Mouse (Mus musculus) hindbrain, embryonic 12.5 days (tissue): ENCODE data around the gene Sbk3. TPM values are rescaled to one million over a fixed set of nuclear protein-coding genes. Genes with fewer than 3 reads are reported as not detected.

Experiments
- ATAC-seq: fragments of 200-750 bp; cut with Nextera tagmentation; 2 replicates; pipeline ENCODE4 v1.8.0; 2017; ENCODE audit warnings: moderate TSS enrichment; ENCODE audit not compliant: low FRiP score
- H3K27ac ChIP-seq: fragments of 300-500 bp; sonication (generic); 2 replicates; pipeline ENCODE4 v1.5.1; 2016; ENCODE audit warnings: mild to moderate bottlenecking
- H3K27me3 ChIP-seq: fragments of 300-500 bp; sonication (generic); 2 replicates; pipeline ENCODE4 v1.6.1; 2016; ENCODE audit warnings: mild to moderate bottlenecking
- H3K36me3 ChIP-seq: fragments of 300-500 bp; sonication (generic); 2 replicates; pipeline ENCODE4 v1.6.1; 2016; ENCODE audit warnings: mild to moderate bottlenecking
- H3K4me1 ChIP-seq: fragments of 300-500 bp; sonication (generic); 2 replicates; pipeline ENCODE4 v1.6.1; 2016
- H3K4me2 ChIP-seq: fragments of 300-500 bp; sonication (generic); replicated peaks from 2 replicates; pipeline ENCODE4 v1.6.1; 2016; ENCODE audit warnings: mild to moderate bottlenecking
- H3K4me3 ChIP-seq: fragments of 300-500 bp; sonication (generic); 2 replicates; pipeline ENCODE4 v1.5.1; 2016; ENCODE audit warnings: mild to moderate bottlenecking
- H3K9ac ChIP-seq: fragments of 300-500 bp; sonication (generic); 2 replicates; pipeline ENCODE4 v1.6.1; 2016; ENCODE audit warnings: mild to moderate bottlenecking, moderate library complexity
- H3K9me3 ChIP-seq: fragments of 300-500 bp; sonication (generic); replicated peaks from 2 replicates; pipeline ENCODE4 v1.6.1; 2016; ENCODE audit warnings: mild to moderate bottlenecking
- WGBS: fragments of 180-500 bp; shearing (Covaris S2); methylation state at CpG from one replicate; pipeline ENCODE4 v1.1.7; 2016; 5-methylcytosine and 5-hydroxymethylcytosine counted together
- polyA plus RNA-seq: library from polyadenylated mRNA; unstranded; fragments of >200 nt; fragmentation: Nextera tagmentation; extraction: Ambion mirVana; gene quantifications from 2 replicates; pipeline ENCODE4 v1.2.1, GENCODE M21; 2016

Sbk3 gene
- polyA plus RNA-seq, 1 experiment from 2014 or later = 0.19 TPM

DNA sequence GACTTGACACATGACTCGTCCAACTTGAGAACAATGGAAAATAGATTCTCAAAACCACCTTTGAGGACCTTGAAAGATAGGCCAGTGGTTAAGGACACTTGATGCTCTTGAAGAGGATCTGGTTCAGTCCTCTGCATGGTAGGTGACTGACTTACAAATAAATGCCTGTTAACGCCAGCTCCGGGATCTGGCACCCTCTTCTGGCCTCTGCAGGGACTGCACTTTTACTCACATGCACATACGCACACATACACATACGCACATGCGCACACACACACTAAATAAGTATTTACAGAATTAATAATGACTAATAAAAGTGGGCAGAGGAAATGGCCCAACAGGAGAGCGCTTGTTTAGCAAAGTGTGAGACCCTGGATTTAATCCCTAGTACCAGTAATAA lies 5.9 kb upstream of the Sbk3 start:
- WGBS = 92% methylated on average over 7 of the region's 7 CpGs
- no peak overlapping the region for H3K4me3 ChIP-seq
- no peak overlapping the region for H3K9ac ChIP-seq
- no peak for ATAC-seq
- H3K36me3 ChIP-seq = no peaks in the 10 kb centered on the region
- no peaks in the 10 kb centered on the region for H3K4me1 ChIP-seq
- H3K4me2 ChIP-seq = no peak overlapping the region
- no peaks in the 10 kb centered on the region for H3K27me3 ChIP-seq
- H3K27ac ChIP-seq = no peak overlapping the region
- no peaks in the 10 kb centered on the region for H3K9me3 ChIP-seq

DNA sequence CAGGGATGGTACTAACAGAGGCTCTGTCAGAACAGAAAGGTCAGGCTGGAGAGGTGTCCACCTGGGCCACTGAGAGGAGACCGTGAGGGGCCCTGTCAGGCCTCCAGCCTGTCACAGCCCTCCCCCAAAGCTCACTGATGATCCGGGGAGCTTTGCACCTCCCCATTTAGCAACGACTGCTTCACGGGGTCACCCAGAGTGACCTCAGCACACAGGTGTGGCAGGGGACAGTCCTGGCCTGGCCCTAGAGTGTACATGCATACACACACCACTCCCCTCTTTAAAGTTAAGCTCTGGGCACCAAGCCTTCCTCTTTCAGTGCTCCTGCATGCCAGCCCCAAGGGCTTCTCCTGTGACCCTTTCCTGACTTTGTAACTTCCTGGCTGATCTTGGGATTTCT lies 4.5 kb upstream of the Sbk3 start:
- Histone ChIP-seq H3K4me2 (no peak overlapping the region), H3K27ac (no peak overlapping the region), H3K9ac (no peak overlapping the region), H3K4me1 (no peaks in the 10 kb centered on the region), H3K4me3 (no peak overlapping the region), H3K27me3 (no peaks in the 10 kb centered on the region), H3K9me3 (no peaks in the 10 kb centered on the region), H3K36me3 (no peaks in the 10 kb centered on the region)
- whole genome bisulfite sequencing = 57% methylated on average over 4 of the region's 4 CpGs
- ATAC-seq = no peak

DNA sequence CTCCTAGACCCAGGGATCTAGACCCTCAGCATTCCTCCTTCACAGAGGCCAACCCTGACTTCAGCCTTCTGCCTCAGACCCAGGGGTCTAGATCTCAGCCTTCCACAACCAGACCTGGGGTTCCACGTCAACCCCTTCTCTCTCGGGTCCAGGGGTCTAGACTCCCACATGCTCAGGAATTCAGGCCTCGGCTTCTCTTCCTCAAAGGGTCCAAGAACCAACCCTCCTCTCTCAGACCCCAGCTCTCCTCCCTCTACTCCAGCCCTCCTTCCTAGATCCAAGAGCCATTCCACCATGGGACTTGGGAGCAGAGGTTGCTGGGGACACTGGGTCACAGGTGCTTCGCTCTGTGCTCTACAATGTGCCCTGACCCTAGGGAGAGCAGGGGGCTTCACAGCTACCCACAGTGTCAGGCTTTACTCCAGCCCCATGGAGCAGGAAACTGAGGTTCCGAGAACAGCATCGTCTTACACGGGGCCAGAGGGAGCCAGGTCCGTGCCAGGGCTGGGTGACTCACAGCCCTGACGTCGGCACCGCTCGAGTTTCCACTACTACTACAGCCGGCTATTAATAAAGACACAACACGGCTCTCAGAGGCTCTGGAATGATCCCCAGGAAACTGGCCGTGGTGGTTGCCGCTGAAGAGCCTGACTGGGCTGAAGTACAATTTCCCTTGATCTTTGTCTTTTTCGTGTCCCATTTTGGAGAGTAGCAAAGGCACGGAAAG lies 1.5 kb upstream of the Sbk3 start:
- Histone ChIP-seq H3K27me3 (no peaks in the 10 kb centered on the region), H3K4me2 (no peak overlapping the region), H3K36me3 (no peaks in the 10 kb centered on the region), H3K9ac (peak overlapping the region; percentile 18; the same call in 1 of the 2 replicates), H3K4me1 (no peaks in the 10 kb centered on the region), H3K9me3 (no peaks in the 10 kb centered on the region), H3K4me3 (no peak overlapping the region), H3K27ac (no peak overlapping the region)
- 81% methylated on average over 18 of the region's 18 CpGs for WGBS
- ATAC-seq = no peak

DNA sequence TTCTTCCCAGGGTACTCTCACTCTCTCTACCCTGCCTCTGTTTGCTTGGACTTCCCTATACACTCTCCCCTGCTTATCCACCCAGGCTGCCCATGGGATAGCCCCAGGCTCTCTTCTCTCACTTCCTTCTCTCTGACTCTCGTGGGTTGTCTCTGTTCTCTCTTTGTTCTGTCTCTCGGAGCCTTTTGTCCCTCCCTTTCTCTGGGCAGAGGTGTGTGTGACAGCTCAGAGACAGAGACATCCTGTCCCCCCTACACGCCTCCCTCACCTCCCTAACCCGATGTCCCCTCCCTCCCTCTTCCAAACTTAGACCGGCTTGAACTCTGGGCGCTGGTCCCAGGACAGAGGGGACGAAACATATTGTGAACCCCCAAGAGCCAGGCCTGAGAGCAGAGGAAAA lies 742 bp upstream of the Sbk3 start:
- 33% methylated on average over 7 of the region's 7 CpGs for WGBS
- no peaks in the 10 kb centered on the region for H3K36me3 ChIP-seq
- H3K27ac ChIP-seq = no peak overlapping the region
- no peak overlapping the region for H3K4me3 ChIP-seq
- no peaks in the 10 kb centered on the region for H3K4me1 ChIP-seq
- H3K27me3 ChIP-seq = no peaks in the 10 kb centered on the region
- H3K9ac ChIP-seq = peak overlapping the region; percentile 18; the same call in 1 of the 2 replicates
- H3K9me3 ChIP-seq = no peaks in the 10 kb centered on the region
- ATAC-seq = no peak
- no peak overlapping the region for H3K4me2 ChIP-seq

DNA sequence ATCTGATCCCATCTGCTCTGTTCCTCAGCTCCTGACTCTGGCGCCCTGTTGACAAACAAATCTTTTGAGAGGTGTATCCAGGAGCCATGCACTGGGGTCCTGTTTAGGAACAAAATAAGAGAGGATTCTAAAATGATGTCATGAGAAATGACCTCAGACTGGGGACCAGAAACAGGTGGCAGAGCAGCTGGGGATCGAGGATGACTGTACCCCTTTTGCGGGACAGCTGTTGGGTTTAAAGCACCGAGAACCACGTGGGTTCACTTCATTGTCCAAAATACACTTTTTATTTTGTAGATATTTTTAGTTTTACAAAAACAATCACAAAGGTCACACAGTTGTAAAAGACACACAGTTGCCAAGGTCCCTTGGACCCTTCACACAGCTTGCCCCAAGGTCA lies 6.0 kb downstream of the Sbk3 start:
- ATAC-seq = no peak
- H3K9ac ChIP-seq = no peak overlapping the region
- H3K9me3 ChIP-seq = no peaks in the 10 kb centered on the region
- H3K4me2 ChIP-seq = no peak overlapping the region
- H3K36me3 ChIP-seq = no peaks in the 10 kb centered on the region
- no peaks in the 10 kb centered on the region for H3K27me3 ChIP-seq
- 90% methylated on average over 5 of the region's 5 CpGs for WGBS
- H3K27ac ChIP-seq = no peak overlapping the region
- H3K4me3 ChIP-seq = no peak overlapping the region
- H3K4me1 ChIP-seq = no peaks in the 10 kb centered on the region

DNA sequence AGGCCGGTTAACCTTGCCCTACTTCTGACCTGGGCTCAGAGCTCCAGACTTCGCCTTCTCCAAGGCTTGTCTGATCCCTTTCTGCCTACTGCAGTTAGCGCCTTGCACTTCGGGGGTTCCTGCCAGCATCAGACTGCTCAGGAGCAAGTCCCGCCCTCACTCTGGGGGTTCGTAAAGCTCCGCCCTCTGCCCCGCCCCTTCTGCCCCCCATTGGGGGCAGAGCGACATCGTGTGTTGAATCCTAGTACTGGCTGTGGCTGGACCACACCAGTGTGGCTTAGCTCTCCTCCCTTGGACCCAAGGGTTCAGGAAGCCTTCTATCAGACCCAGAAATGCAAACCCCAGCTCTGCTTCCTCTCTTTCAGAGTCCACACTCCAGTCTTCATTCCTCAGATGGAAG lies 6.7 kb downstream of the Sbk3 start, which contains the start of gene Sbk2:
Gene Sbk2 (minus strand): TSS at position 135 of the 400 bp plus-strand sequence.
- no peak within 1 kb of the TSS for H3K4me3 ChIP-seq
- no peaks in the 10 kb centered on the region for H3K9me3 ChIP-seq
- no peak within 1 kb of the TSS for H3K9ac ChIP-seq
- 0 out of 2 replicates have a peak within 1 kb of the TSS, but pooled peaks have one; percentile 16 for H3K4me2 ChIP-seq
- H3K4me1 ChIP-seq = no peaks in the 10 kb centered on the region
- H3K36me3 ChIP-seq = no peaks in the 10 kb centered on the region
- WGBS = 3% methylated on average over 10 of the region's 10 CpGs
- ATAC-seq = peak; percentile 61; the same call in 1 of the 2 replicates
- no peaks in the 10 kb centered on the region for H3K27me3 ChIP-seq
- no peak within 1 kb of the TSS for H3K27ac ChIP-seq

DNA sequence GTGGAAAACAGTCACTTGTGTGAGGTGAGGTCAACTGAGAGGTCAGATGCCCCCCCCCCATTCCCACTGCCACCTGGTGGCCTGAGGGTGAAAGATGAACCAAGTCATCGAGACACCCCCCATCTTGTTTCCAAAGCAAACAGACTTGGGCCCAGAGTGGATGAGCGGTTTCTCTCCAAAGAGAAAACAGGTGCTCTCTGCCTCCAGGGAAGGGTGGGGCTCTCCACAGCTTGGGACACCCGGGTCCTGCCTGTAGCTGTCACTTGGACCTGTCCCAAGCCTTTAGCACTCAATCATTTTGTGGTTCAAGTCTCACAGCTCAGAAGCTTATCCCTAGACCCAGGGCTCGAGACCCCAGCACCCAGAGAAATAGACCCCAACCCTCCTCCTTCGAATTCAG lies 7.4 kb downstream of the Sbk3 start:
- H3K4me3 ChIP-seq = no peak overlapping the region
- no peaks in the 10 kb centered on the region for H3K27me3 ChIP-seq
- H3K4me1 ChIP-seq = no peaks in the 10 kb centered on the region
- no peak overlapping the region for H3K9ac ChIP-seq
- no peak overlapping the region for H3K4me2 ChIP-seq
- no peaks in the 10 kb centered on the region for H3K36me3 ChIP-seq
- no peak for ATAC-seq
- H3K9me3 ChIP-seq = no peaks in the 10 kb centered on the region
- H3K27ac ChIP-seq = no peak overlapping the region
- 65% methylated on average over 5 of the region's 5 CpGs for WGBS

DNA sequence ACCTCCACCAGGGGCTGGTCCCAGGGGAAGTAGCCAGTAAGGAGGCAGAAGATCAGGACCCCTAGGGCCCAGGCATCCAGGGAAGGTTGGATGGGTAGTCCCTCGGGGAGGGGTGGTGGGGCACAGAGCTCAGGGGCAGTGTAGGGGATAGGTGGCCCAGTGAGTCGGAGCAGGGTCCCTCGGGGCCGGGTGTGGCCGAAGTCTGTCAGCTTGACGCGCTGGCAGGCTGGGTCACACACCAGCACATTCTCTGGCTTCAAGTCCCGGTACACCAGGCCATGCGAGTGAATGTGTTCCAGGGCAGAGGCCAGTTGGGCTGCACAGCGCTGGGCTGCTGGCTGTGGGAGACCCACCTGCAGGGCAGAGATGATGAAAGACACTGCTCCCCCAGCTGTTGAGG lies 13.6 kb downstream of the Sbk3 start:
- H3K4me1 ChIP-seq = no peaks in the 10 kb centered on the region
- 0 out of 2 replicates have a peak, but pooled peaks cover 2% of the 10 kb centered on the region for H3K9me3 ChIP-seq
- H3K27me3 ChIP-seq = peaks cover 5% of the 10 kb centered on the region; the same call in 1 of the 2 replicates
- no peak for ATAC-seq
- 80% methylated on average over 7 of the region's 10 CpGs for WGBS
- H3K27ac ChIP-seq = no peak overlapping the region
- no peak overlapping the region for H3K4me2 ChIP-seq
- H3K9ac ChIP-seq = no peak overlapping the region
- no peaks in the 10 kb centered on the region for H3K36me3 ChIP-seq
- H3K4me3 ChIP-seq = no peak overlapping the region

DNA sequence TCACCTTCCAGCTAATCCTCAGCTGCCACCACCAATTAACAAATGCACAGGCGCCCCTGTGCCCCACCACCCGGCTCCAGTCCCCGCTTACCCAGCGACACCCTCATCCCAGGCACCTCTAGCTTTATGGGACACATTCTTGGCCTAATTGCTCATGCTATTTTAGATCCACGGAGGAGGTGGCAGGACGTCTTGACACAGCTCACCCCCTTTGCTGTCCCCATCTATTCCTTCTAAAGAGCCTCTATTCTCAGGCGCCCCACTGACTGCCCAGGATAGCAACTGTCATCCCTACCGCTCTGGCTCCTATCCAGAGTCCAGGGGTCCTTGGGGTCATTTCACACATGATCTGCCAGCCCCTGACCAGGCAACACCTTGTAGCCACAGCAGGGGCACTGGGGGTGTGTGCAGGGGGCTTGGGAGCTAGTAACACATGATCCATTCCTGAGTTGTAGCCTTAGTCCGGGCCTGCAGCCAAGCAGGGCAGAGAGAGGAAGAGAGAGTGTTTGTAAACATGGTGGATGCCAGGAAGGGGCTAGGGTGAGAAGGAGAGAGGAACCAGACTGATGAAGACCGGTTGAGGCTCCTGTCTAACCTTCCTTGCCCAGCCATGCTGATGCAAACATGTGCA lies 17.0 kb downstream of the Sbk3 start:
- H3K4me2 ChIP-seq = no peak overlapping the region
- H3K27me3 ChIP-seq = peaks cover 8% of the 10 kb centered on the region; the same call in 1 of the 2 replicates
- WGBS = 35% methylated on average over 10 of the region's 10 CpGs
- ATAC-seq = no peak
- no peaks in the 10 kb centered on the region for H3K4me1 ChIP-seq
- no peaks in the 10 kb centered on the region for H3K36me3 ChIP-seq
- no peak overlapping the region for H3K4me3 ChIP-seq
- no peak overlapping the region for H3K9ac ChIP-seq
- 0 out of 2 replicates have a peak, but pooled peaks cover 2% of the 10 kb centered on the region for H3K9me3 ChIP-seq
- H3K27ac ChIP-seq = no peak overlapping the region

DNA sequence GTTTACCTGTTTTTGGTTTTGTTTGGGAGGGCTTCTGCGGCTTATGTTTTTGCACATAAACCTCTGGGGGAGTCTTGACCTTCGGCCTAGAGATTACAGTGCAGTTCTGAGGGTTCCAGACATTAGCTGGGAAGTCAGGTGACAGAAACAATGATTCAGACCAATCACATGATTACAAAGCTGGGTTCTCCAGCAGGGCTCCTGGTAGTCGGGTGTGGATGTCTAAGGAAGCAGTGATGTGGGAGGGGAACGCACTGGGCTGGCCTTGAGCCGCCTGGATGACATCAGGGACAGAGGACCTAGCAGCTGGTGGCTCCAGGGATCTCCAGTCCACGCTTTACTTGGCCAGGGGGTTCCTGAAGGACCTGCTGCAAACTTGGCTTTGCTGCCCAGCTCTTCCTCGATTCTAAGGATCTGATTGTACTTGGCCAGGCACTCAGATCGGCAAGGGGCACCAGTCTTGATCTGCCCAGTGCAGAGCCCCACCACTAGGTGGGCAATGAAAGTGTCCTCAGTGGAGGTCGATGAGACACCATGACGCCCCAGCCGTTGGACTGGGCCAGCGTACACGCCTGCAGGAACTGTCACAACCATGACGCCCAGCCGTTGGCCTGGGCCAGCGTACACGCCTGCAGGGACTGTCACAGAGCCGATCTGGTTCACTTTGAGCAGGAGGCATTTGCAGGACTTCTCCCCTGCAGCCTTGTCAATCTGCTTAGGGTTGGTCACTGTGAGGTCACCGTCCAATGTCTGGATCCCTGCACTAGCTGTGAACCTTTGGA lies 20.2 kb downstream of the Sbk3 start:
- 87% methylated on average over 19 of the region's 19 CpGs for WGBS
- ATAC-seq = no peak

DNA sequence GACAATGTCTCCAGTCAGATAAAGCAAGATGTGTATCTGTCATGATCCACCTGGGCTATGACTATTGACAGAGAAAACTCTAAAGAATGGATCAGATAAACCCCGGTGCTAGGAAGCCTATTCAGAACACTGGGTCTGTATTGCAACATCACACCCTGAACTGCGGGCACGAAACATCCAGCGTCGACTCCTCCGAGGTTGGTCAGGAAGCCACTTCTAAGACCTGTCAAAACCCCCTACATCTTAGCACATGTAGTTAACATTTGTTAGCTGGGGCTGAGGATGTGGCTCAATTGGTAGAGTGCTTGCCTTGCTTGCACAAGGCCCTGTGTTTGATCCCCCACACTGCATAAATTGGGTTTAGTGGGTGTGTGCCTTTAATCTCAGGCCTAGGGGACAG lies 22.6 kb downstream of the Sbk3 start:
- Histone ChIP-seq H3K36me3 (no peaks in the 10 kb centered on the region), H3K9ac (no peak overlapping the region), H3K27ac (no peak overlapping the region), H3K27me3 (0 out of 2 replicates have a peak, but pooled peaks cover 2% of the 10 kb centered on the region), H3K4me3 (no peak overlapping the region), H3K4me2 (no peak overlapping the region), H3K4me1 (peaks cover 3% of the 10 kb centered on the region; the same call in 1 of the 2 replicates), H3K9me3 (no peaks in the 10 kb centered on the region)
- ATAC-seq = no peak
- WGBS = 64% methylated on average over 6 of the region's 6 CpGs

More for the DNA sequence above, 20.2 kb downstream of the Sbk3 start:
- no peak overlapping the region for H3K4me3 ChIP-seq
- H3K36me3 ChIP-seq = no peaks in the 10 kb centered on the region
- no peak overlapping the region for H3K4me2 ChIP-seq
- peaks cover 8% of the 10 kb centered on the region; the same call in 1 of the 2 replicates for H3K27me3 ChIP-seq
- no peak overlapping the region for H3K27ac ChIP-seq
- no peak overlapping the region for H3K9ac ChIP-seq
- H3K9me3 ChIP-seq = 0 out of 2 replicates have a peak, but pooled peaks cover 2% of the 10 kb centered on the region
- H3K4me1 ChIP-seq = no peaks in the 10 kb centered on the region

DNA sequence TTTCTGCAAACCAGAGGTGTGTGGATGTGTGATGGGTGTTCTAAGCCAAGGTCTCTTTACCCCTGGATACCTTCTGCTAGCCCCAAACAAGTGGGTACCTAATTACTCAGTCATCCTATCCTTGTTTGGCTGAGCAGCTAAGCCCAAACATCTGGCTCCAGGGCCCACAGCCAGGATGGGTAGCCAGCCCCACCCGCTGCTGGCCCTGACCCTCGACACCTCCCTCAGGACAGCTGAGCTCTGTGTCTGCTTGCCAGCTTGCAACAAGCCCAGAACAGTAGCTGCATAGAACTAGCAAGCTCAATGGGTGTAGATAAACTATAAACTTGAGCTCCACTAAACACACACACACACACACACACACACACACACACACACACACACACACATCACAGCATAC lies 23.1 kb downstream of the Sbk3 start:
- H3K4me2 ChIP-seq = no peak overlapping the region
- H3K9ac ChIP-seq = no peak overlapping the region
- H3K27ac ChIP-seq = no peak overlapping the region
- H3K4me1 ChIP-seq = peaks cover 3% of the 10 kb centered on the region; the same call in 1 of the 2 replicates
- H3K27me3 ChIP-seq = 0 out of 2 replicates have a peak, but pooled peaks cover 2% of the 10 kb centered on the region
- no peak overlapping the region for H3K4me3 ChIP-seq
- WGBS = 61% methylated on average over 2 of the region's 2 CpGs
- H3K36me3 ChIP-seq = no peaks in the 10 kb centered on the region
- ATAC-seq = no peak
- H3K9me3 ChIP-seq = no peaks in the 10 kb centered on the region
